Mouse (Mus musculus) kidney, embryonic 14.5 days (tissue): ENCODE results near the gene Kif13a. TPM values are rescaled to one million over a fixed set of nuclear protein-coding genes. Genes with fewer than 3 reads are reported as not detected.

Source experiments
- ATAC-seq: fragments of 200-750 bp; cut with Nextera tagmentation; 2 replicates; pipeline ENCODE4 v1.8.0; 2017; ENCODE audit warnings: moderate number of reproducible peaks, mild to moderate bottlenecking, moderate TSS enrichment, moderate library complexity; ENCODE audit not compliant: low FRiP score, low TSS enrichment
- H3K27ac ChIP-seq: fragments of 300-500 bp; sonication (generic); 2 replicates; pipeline ENCODE4 v1.5.1; 2014; ENCODE audit warnings: low read depth, mild to moderate bottlenecking, low read length, moderate library complexity, mixed read lengths
- H3K27me3 ChIP-seq: fragments of 300-500 bp; sonication (generic); 2 replicates; pipeline ENCODE4 v1.6.1; 2014; ENCODE audit warnings: mild to moderate bottlenecking, low read length; ENCODE audit not compliant: control insufficient read depth, insufficient read depth
- H3K36me3 ChIP-seq: fragments of 300-500 bp; sonication (generic); 2 replicates; pipeline ENCODE4 v1.6.1; 2014; ENCODE audit warnings: low read length, mixed read lengths; ENCODE audit not compliant: control insufficient read depth, insufficient read depth
- H3K4me1 ChIP-seq: fragments of 300-500 bp; sonication (generic); 2 replicates; pipeline ENCODE4 v1.6.1; 2014; ENCODE audit warnings: low read length, mixed read lengths; ENCODE audit not compliant: control insufficient read depth, insufficient read depth
- H3K4me2 ChIP-seq: fragments of 300-500 bp; sonication (generic); replicated peaks from 2 replicates; pipeline ENCODE4 v1.6.1; 2014; ENCODE audit warnings: low read depth, mild to moderate bottlenecking, low read length
- H3K4me3 ChIP-seq: fragments of 300-500 bp; sonication (generic); 2 replicates; pipeline ENCODE4 v1.5.1; 2014; ENCODE audit warnings: mild to moderate bottlenecking, low read length
- H3K9ac ChIP-seq: fragments of 300-500 bp; sonication (generic); 2 replicates; pipeline ENCODE4 v1.6.1; 2014; ENCODE audit warnings: low read depth, mild to moderate bottlenecking, low read length, moderate library complexity
- H3K9me3 ChIP-seq: fragments of 300-500 bp; sonication (generic); 2 replicates; pipeline ENCODE4 v1.6.1; 2016; ENCODE audit warnings: low read length; ENCODE audit not compliant: control insufficient read depth
- WGBS: fragments of 180-500 bp; shearing (Covaris S2); extraction: QIAGEN DNeasy Blood & Tissue Kit; methylation state at CpG from one replicate; pipeline ENCODE4 v1.1.7; 2014; 5-methylcytosine and 5-hydroxymethylcytosine counted together
- polyA plus RNA-seq: library from polyadenylated mRNA; unstranded; fragments of >200 nt; fragmentation: Nextera tagmentation; extraction: Ambion mirVana; gene quantifications from 2 replicates; pipeline ENCODE4 v1.2.1, GENCODE M21; 2014

The Kif13a gene
- polyA plus RNA-seq, 1 experiment from 2014 or later = 18.2 TPM

DNA sequence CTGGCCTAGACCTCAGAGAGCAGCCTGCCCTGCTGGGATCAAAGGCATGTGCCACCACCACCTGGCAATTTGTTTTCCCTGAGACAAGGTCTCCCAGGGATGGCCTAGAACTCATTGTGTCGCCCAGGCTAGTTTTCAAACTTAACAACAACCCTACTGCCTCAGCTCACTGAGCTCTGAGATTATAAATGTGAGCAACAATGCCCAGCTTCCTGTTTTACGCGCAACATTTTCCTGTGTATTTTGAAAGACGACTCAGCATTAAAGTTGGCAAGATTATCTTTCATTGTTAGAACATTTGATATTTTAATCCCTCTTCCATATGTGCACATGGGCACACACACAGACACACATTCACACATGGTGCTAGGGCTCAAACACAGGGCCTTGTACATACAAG lies 192.2 kb downstream of the Kif13a start:
- Histone ChIP-seq H3K27ac (no peak overlapping the region), H3K4me3 (no peak overlapping the region), H3K27me3 (no peaks in the 10 kb centered on the region), H3K9ac (no peak overlapping the region), H3K9me3 (no peaks in the 10 kb centered on the region), H3K4me2 (no peak overlapping the region), H3K4me1 (0 out of 2 replicates have a peak, but pooled peaks cover 3% of the 10 kb centered on the region), H3K36me3 (no peaks in the 10 kb centered on the region)
- ATAC-seq = no peak
- WGBS = 84% methylated on average over 4 of the region's 4 CpGs

DNA sequence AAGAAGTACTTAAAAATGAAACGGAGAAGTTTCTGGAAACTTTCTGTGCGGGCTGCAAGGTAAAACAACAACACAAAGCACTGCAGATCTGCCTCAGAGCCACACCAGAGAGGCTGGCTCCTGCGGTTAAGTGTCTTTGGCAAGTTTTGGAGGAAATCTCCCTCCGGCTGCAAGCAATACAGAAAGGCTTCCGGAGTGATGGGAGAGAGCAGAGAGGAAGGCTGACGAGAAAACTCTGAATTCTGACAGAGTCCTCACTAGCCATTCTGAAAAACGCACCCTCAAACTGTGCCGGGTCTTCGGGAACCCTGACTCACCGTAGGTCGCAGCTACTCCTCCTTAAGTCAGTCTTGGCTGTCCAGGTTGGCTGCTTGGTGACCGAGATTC lies 193.2 kb downstream of the Kif13a start:
- Histone ChIP-seq H3K36me3 (no peaks in the 10 kb centered on the region), H3K27me3 (no peaks in the 10 kb centered on the region), H3K27ac (no peak overlapping the region), H3K4me2 (peak overlapping the region; percentile 86), H3K9me3 (no peaks in the 10 kb centered on the region), H3K4me3 (peak overlapping the region; percentile 52), H3K9ac (peak overlapping the region; percentile 55), H3K4me1 (0 out of 2 replicates have a peak, but pooled peaks cover 3% of the 10 kb centered on the region)
- WGBS = 3% methylated on average over 12 of the region's 12 CpGs
- ATAC-seq = no peak

DNA sequence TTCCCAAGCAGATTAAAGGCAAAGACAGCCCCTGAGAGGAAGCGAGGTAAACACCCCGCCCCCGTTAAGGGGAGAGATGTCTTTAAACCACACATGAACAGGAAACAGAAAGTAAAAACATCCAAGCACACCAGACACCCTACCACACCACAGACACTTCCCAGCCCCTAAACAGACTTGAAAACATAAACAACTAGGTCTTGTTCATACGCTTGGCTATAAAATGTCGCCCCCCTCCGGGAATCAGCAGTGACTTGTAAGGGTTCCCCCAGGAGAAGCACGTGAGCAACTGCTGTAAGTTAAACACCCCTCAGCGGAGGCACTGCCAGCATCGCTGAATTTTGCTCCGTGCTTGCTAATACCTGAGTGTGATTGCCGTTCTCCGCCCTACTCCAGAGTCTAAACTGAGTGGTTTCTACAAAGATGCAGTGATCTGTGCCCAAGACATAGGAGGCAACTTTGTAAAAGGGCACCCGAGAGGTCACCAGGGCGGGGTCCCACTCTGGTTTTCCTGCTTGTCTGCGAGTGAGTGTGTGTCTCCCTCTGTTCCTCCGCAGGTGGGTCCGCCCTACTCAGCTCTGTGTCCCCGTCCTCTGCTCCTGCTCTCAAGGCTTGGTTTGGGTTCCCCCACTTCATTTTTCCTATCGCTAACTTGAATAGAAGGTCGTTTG lies 193.7 kb downstream of the Kif13a start:
- peak overlapping the region; percentile 86 for H3K4me2 ChIP-seq
- no peak overlapping the region for H3K27ac ChIP-seq
- H3K4me3 ChIP-seq = peak overlapping the region; percentile 52
- 2% methylated on average over 20 of the region's 20 CpGs for WGBS
- peak overlapping the region; percentile 55 for H3K9ac ChIP-seq
- no peaks in the 10 kb centered on the region for H3K9me3 ChIP-seq
- ATAC-seq = peak; percentile 81
- no peaks in the 10 kb centered on the region for H3K27me3 ChIP-seq
- 0 out of 2 replicates have a peak, but pooled peaks cover 3% of the 10 kb centered on the region for H3K4me1 ChIP-seq
- H3K36me3 ChIP-seq = no peaks in the 10 kb centered on the region

DNA sequence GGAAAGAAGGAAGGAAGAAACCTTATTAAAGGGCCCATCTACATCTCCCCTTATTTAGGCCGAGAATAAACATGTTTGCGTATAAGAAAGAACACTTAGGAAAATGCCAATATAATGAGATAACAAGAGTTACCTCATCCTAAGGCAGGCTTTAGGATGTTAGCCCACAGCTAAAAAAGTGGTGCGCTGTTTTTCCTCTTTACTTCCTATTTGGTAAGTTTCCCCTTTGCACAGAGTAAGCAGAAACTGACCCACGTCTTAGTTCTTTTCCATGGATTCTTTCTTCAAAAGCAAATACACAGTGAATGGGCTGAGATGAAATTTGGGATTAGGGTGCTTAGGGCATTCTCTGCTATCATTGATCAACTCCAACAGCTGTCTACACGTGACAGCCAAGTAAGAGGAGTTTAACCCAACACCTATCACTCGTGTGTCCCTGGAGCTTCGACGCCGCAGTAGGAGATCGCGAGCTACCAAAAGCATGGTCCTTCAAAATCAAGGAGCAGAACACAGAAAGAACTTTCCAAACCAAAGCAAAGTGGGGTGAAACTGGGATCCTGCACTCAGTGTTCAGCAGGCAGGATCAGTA lies 194.4 kb downstream of the Kif13a start:
- no peak for ATAC-seq
- Histone ChIP-seq H3K27ac (no peak overlapping the region), H3K4me2 (peak overlapping the region; percentile 86), H3K9ac (peak overlapping the region; percentile 55; the same call in 1 of the 2 replicates), H3K4me3 (peak overlapping the region; percentile 52), H3K27me3 (no peaks in the 10 kb centered on the region), H3K9me3 (no peaks in the 10 kb centered on the region), H3K36me3 (no peaks in the 10 kb centered on the region), H3K4me1 (0 out of 2 replicates have a peak, but pooled peaks cover 3% of the 10 kb centered on the region)
- WGBS = 42% methylated on average over 11 of the region's 11 CpGs

DNA sequence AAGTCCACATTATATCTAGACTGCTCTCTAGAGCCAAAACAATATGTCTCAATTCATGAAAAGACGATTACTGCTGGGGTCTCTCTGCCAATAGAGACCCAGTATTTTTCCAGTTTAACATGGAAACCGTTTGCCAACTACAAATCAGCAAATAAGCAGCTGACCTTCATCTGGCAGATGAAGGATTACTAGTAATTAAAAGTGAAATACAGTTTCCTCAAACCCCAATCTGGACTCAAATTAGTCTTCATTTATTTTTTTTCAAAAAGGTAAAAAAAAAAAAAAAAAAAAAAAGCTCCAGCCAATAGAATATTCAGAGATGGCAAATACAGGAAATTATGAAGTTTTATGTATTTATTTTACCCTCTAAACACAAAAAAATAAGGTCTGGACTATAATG lies 199.7 kb downstream of the Kif13a start:
- WGBS = 63% methylated on average over 2 of the region's 2 CpGs
- no peaks in the 10 kb centered on the region for H3K27me3 ChIP-seq

DNA sequence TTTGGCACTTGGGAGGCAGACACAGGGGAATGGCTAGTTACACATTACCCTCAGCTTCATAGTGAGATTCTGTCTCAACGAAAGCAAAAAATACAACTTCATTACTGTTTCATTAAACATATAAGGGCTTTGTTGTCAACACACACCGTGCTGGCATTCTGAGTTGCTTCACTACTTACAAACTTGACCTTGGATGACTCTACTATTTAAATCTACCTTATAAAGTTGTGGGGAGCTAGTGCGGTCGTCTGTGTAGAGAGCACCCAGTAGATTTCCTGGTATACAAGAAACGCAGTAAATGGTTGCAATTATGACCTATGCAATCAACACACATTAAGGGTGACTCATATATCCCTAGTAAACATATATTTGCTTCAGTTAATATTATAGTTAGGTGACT lies 201.3 kb downstream of the Kif13a start:
- peaks cover 10% of the 10 kb centered on the region; the same call in 1 of the 2 replicates for H3K4me1 ChIP-seq
- peak overlapping the region; percentile 96 for H3K9ac ChIP-seq
- no peak for ATAC-seq
- WGBS = 24% methylated on average over 5 of the region's 5 CpGs
- H3K27ac ChIP-seq = peak overlapping the region; percentile 98; the same call in 1 of the 2 replicates
- H3K27me3 ChIP-seq = no peaks in the 10 kb centered on the region
- H3K4me2 ChIP-seq = peak overlapping the region; percentile 51
- no peaks in the 10 kb centered on the region for H3K9me3 ChIP-seq
- H3K36me3 ChIP-seq = no peaks in the 10 kb centered on the region
- peak overlapping the region; percentile 99 for H3K4me3 ChIP-seq

More for the DNA sequence above, 199.7 kb downstream of the Kif13a start:
- Histone ChIP-seq H3K4me2 (no peak overlapping the region), H3K36me3 (no peaks in the 10 kb centered on the region), H3K4me1 (peaks cover 4% of the 10 kb centered on the region; the same call in 1 of the 2 replicates), H3K9me3 (no peaks in the 10 kb centered on the region), H3K27ac (no peak overlapping the region), H3K4me3 (no peak overlapping the region), H3K9ac (no peak overlapping the region)
- ATAC-seq = no peak

DNA sequence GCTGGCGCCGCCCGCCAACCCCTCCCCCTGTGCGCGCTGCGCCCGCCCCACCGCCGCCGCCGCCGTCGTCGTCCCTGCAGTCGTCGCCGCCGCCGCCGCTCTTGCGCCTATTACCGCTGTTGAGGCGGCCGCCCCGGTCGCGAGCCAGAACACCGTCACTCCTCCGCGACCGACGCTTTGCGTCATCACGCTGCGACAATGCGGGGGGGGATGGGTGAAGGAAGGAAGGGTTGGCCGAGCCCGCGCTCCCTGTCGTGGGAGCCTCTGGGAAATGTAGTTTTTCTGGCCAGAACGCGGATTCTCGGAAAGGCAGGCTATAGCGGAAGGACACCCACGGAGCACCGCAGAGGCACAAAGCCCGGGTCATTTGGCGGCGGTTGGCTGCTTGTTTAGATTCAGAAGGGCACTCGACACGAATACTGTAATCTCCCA lies 201.8 kb downstream of the Kif13a start, which contains the start of gene Nup153:
Gene Nup153, minus strand, starts transcription at position 104 of the 432 bp plus-strand sequence.
- Histone ChIP-seq H3K4me2 (peak within 1 kb of the TSS; percentile 66), H3K9ac (peak within 1 kb of the TSS; percentile 96), H3K27ac (peak within 1 kb of the TSS; percentile 98), H3K4me1 (peaks cover 10% of the 10 kb centered on the region; the same call in 1 of the 2 replicates), H3K4me3 (peak within 1 kb of the TSS; percentile 99), H3K9me3 (no peaks in the 10 kb centered on the region), H3K36me3 (no peaks in the 10 kb centered on the region), H3K27me3 (no peaks in the 10 kb centered on the region)
- WGBS = 0% methylated on average over 50 of the region's 51 CpGs
- peak; percentile 95 for ATAC-seq

DNA sequence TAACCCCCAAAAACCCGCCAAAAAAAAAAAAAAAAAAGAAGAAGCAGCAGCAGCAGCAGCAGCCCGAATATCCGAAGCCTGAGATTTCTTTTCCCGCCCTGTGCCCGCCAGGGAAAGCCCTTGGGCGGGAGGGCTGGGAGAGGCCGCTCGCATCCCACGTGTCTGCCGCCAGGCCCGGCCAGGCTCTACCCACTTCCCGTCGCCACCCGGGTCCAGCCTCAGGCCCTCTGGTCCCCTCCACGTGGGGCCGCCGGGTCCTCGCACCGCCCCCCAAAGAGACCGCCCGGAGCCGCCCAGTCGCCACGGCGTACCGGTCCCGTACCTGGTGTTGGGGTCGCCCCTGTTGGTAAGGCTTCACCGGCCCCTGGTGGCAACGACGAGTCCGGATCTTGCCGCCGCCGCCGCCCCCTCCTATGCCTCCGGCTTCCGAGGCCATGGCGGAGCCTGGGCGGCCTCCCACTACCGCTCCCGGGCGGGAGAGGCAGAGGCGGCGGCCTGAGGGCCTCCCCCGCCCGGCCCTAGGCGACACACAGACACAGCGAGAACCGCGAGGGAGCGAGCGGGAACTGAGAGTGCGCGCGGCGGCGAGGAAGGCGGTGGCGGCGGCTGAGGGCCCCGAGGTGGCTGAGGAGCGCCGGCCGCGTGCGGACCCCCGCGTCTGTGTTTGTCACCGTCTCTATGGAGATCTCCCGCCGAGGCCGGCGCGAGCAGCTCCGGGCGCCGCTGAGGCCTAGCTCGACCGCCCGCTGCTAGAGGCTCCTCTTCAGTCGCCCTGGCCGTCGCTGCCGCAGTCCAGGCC lies 202.4 kb downstream of the Kif13a start:
- peak; percentile 87 for ATAC-seq
- under 1% methylated on average over 79 of the region's 85 CpGs for WGBS

More for the DNA sequence above, 202.4 kb downstream of the Kif13a start:
- H3K9me3 ChIP-seq = no peaks in the 10 kb centered on the region
- H3K27me3 ChIP-seq = no peaks in the 10 kb centered on the region
- peak overlapping the region; percentile 96 for H3K9ac ChIP-seq
- peak overlapping the region; percentile 99 for H3K4me3 ChIP-seq
- H3K4me1 ChIP-seq = peaks cover 10% of the 10 kb centered on the region; the same call in 1 of the 2 replicates
- no peaks in the 10 kb centered on the region for H3K36me3 ChIP-seq
- peak overlapping the region; percentile 98 for H3K27ac ChIP-seq
- H3K4me2 ChIP-seq = peak overlapping the region; percentile 66
